Mouse (Mus musculus) erythroblast, embryonic 14.5 days (primary cell): ENCODE data around the gene Serping1.

Experiments used
- GATA1 ChIP-seq: IDR thresholded peaks from 2 replicates; pipeline ENCODE4 v1.6.1; 2012; ENCODE audit warnings: low read length, inconsistent platforms, mixed read lengths
- TAL1 ChIP-seq: IDR thresholded peaks from 3 replicates; pipeline ENCODE4 v1.6.1; 2012; ENCODE audit warnings: low read length, inconsistent platforms, mixed read lengths

- peak; percentile 70 for TF ChIP-seq GATA1
- peak; percentile 53; the same call in 2 of the 3 replicates for TF ChIP-seq TAL1
These were observed 42.9 kb downstream of the Serping1 start for GRCm38 (mm10) chr2:84732394-84732793.
